Mouse (Mus musculus) forebrain, embryonic 15.5 days (tissue): Measurements from ENCODE around the gene Jag2. TPM values are rescaled to one million over a fixed set of nuclear protein-coding genes. Genes with fewer than 3 reads are reported as not detected.

Source experiments
- ATAC-seq: fragments of 200-750 bp; cut with Nextera tagmentation; replicated peaks from 2 replicates; pipeline ENCODE4 v1.8.0; 2017; ENCODE audit warnings: mild to moderate bottlenecking, moderate TSS enrichment, moderate library complexity
- H3K27ac ChIP-seq: fragments of 300-500 bp; sonication (generic); replicated peaks from 2 replicates; pipeline ENCODE4 v1.5.1; 2015; ENCODE audit warnings: mild to moderate bottlenecking, inconsistent platforms
- H3K27me3 ChIP-seq: fragments of 300-500 bp; sonication (generic); 2 replicates; pipeline ENCODE4 v1.6.1; 2015; ENCODE audit warnings: inconsistent platforms
- H3K36me3 ChIP-seq: fragments of 300-500 bp; sonication (generic); 2 replicates; pipeline ENCODE4 v1.6.1; 2015; ENCODE audit warnings: mild to moderate bottlenecking, inconsistent platforms
- H3K4me1 ChIP-seq: fragments of 300-500 bp; sonication (generic); 2 replicates; pipeline ENCODE4 v1.6.1; 2015; ENCODE audit warnings: inconsistent platforms
- H3K4me2 ChIP-seq: fragments of 300-500 bp; sonication (generic); replicated peaks from 2 replicates; pipeline ENCODE4 v1.6.1; 2015; ENCODE audit warnings: mild to moderate bottlenecking, inconsistent platforms
- H3K4me3 ChIP-seq: fragments of 300-500 bp; sonication (generic); 2 replicates; pipeline ENCODE4 v1.5.1; 2015; ENCODE audit warnings: mild to moderate bottlenecking, inconsistent platforms
- H3K9ac ChIP-seq: fragments of 300-500 bp; sonication (generic); replicated peaks from 2 replicates; pipeline ENCODE4 v1.6.1; 2015; ENCODE audit warnings: mild to moderate bottlenecking, inconsistent platforms
- H3K9me3 ChIP-seq: fragments of 300-500 bp; sonication (generic); 2 replicates; pipeline ENCODE4 v1.6.1; 2016; ENCODE audit warnings: inconsistent platforms
- WGBS: fragments of 180-500 bp; shearing (Covaris S2); methylation state at CpG from one replicate; pipeline ENCODE4 v1.1.7; 2015; ENCODE audit warnings: mixed read lengths; 5-methylcytosine and 5-hydroxymethylcytosine counted together
- polyA plus RNA-seq: library from polyadenylated mRNA; unstranded; fragments of >200 nt; fragmentation: Nextera tagmentation; extraction: Ambion mirVana; gene quantifications from 2 replicates; pipeline ENCODE4 v1.2.1, GENCODE M21; 2015

The Jag2 gene
- 8.3 and 9.1 TPM in 2 replicates for polyA plus RNA-seq

DNA sequence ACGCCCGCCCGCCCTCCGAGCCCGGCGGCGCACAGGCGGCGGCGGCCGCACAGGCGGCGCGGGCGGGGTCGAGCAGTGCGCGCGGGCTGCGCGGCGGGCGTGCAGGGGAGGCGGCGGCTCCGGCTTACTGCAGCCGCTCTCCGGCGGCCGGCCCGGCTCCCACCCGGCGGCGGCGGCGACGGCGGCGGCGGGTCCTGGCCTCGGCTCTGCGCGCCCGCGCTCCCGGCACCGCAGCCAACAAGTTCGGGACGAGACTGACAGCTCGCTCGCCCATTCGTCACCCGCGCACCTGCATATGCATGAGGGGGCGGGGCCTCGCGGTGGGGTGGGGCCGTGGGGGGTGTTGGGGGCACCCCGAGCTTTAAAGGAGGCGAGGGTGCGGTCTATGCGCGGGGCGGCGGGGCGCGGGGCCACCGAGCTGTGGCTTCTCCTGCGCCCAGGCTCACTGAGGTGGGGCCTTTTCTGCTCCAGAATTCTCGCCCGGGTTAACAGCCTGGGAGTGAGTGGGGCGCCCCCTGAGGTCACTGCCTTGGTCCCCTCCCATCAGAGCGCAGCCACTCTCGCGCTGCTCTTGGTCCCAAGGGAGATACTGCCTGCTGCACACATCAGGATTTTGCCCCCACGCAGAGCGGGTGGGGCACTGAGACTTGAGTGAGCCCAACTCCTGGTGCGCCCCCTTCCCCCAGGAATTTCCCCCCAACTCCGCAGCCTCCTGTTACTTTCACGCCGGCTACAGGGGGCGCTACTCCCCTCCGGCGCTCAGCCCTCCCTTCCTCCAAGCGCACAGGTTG, at the start of gene Jag2:
Gene Jag2 (minus strand): TSS at position 215 of the 791 bp plus-strand sequence.
- Histone ChIP-seq H3K4me1 (peaks cover 26% of the 10 kb centered on the region), H3K27me3 (peaks cover 29% of the 10 kb centered on the region; the same call in 1 of the 2 replicates), H3K9ac (peak within 1 kb of the TSS; percentile 68), H3K36me3 (no peaks in the 10 kb centered on the region), H3K9me3 (no peaks in the 10 kb centered on the region), H3K4me3 (peak within 1 kb of the TSS; percentile 75), H3K4me2 (peak within 1 kb of the TSS; percentile 89), H3K27ac (peak within 1 kb of the TSS; percentile 72)
- peak; percentile 55 for ATAC-seq
- WGBS, result under 1% methylated on average over 75 of the region's 85 CpGs

DNA sequence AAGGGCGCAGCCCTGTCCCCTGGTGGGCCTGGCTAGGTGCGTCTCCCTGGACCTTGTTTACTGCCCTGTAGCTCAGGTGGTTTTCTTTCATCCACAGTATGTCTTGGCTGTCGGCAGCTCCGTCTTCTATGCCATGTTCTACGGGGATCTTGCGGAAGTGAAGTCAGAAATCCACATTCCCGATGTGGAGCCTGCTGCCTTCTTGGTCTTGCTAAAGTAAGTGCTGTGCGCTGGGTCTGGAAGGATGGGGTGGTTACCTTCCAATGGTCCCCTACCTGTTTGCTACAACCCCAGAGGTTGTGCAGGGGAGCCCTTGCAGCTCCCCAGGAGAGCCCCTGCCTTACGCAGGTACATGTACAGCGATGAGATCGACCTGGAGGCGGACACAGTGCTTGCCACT, 47.6 kb upstream of the Jag2 start:
- Histone ChIP-seq H3K4me3 (peak overlapping the region; percentile 62), H3K27ac (peak overlapping the region; percentile 94), H3K36me3 (peaks cover 62% of the 10 kb centered on the region), H3K4me2 (peak overlapping the region; percentile 76), H3K9ac (peak overlapping the region; percentile 76), H3K4me1 (peaks cover 24% of the 10 kb centered on the region), H3K27me3 (no peaks in the 10 kb centered on the region), H3K9me3 (no peaks in the 10 kb centered on the region)
- no peak for ATAC-seq
- WGBS, result 41% methylated on average over 12 of the region's 12 CpGs

DNA sequence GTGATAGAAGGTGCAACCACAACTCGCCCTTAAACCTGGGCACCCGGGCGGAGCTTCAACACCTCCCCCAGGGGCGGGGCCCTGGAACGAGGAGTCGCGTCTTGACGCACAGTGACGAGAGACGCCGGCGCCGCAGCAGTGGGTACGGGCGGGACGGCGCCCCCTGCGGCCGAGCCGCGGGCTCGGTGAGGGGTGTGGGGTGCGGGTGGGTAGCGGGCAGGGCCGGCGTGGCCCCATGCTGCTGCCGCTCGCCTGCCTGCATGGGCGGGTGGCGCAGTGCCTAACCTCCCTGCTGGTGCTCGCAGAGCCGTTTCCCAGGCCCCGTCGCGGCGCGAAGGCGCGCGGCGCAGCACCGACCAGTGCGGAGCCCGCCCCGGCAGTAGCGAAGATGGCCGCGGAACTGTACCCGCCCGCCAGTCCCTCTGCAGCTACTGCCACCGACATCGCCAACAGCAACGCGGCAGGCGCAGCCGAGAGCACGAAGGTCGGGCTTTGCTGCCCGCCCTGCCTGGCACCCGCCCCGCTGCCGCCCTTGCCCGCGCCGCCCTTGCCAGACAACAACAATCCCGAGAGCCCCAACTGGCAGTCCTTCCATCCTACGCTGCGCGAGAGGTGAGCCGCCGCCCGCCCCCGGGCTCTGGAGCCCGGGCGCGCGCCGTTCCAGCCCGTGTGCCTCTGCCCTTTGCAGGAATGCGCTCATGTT, 46.9 kb upstream of the Jag2 start, which contains the start of gene Btbd6:
Gene Btbd6 (plus strand): TSS at position 112 of the 703 bp plus-strand sequence.
- ATAC-seq, result peak; percentile 97
- H3K4me3 ChIP-seq, result peak within 1 kb of the TSS; percentile 62
- peak within 1 kb of the TSS; percentile 76 for H3K9ac ChIP-seq
- H3K36me3 ChIP-seq, result peaks cover 66% of the 10 kb centered on the region
- peak within 1 kb of the TSS; percentile 76 for H3K4me2 ChIP-seq
- peak within 1 kb of the TSS; percentile 94 for H3K27ac ChIP-seq
- WGBS, result under 1% methylated on average over 79 of the region's 80 CpGs
- no peaks in the 10 kb centered on the region for H3K9me3 ChIP-seq
- no peaks in the 10 kb centered on the region for H3K27me3 ChIP-seq
- peaks cover 24% of the 10 kb centered on the region for H3K4me1 ChIP-seq

DNA sequence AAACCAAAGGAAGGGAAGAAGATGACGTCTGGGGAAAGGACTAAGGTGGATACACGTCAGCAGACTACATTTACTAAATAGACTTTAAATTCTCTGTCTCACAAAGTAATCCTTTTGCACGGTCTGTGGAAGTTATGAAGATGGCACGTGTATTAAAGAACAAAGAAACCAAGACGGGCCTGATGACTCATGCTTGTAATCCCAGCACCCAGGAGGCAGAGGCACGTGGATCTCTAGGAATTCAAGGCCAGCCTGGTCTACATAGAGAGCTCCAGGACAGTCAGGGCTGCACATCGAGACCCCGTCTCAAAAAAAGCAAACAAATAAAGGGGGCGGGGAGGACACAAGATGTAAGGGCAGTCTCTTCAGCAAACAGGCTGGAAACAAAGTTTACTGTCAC, 45.2 kb upstream of the Jag2 start:
- Histone ChIP-seq H3K9ac (no peak overlapping the region), H3K27me3 (no peaks in the 10 kb centered on the region), H3K4me2 (no peak overlapping the region), H3K4me1 (peaks cover 24% of the 10 kb centered on the region), H3K4me3 (no peak overlapping the region), H3K27ac (no peak overlapping the region), H3K9me3 (no peaks in the 10 kb centered on the region), H3K36me3 (peaks cover 61% of the 10 kb centered on the region)
- no peak for ATAC-seq
- 89% methylated on average over 9 of the region's 9 CpGs for WGBS

DNA sequence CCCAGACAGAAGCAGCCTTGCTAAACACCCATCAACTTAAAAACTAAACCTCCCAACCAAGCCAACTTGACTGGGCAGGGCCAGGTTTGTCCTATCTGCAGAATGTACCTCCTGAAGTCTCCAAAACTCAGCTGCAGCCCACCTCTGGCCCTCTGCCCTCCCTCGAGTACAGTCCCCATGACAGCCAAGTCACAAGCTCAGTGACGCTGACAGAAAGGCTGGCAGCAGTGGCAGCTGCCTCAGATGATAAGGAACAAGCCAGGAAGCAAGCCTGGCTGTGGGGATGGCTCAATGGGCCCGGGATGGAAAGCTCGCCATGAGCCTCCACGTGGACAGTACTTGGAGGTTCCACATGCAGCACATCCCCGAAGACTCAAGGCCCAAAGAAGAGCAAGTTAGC, 40.0 kb upstream of the Jag2 start:
- Histone ChIP-seq H3K27me3 (no peaks in the 10 kb centered on the region), H3K36me3 (peaks cover 87% of the 10 kb centered on the region), H3K9ac (no peak overlapping the region), H3K27ac (no peak overlapping the region), H3K4me1 (no peaks in the 10 kb centered on the region), H3K4me2 (no peak overlapping the region), H3K4me3 (no peak overlapping the region), H3K9me3 (no peaks in the 10 kb centered on the region)
- 90% methylated on average over 6 of the region's 6 CpGs for WGBS
- ATAC-seq, result no peak

DNA sequence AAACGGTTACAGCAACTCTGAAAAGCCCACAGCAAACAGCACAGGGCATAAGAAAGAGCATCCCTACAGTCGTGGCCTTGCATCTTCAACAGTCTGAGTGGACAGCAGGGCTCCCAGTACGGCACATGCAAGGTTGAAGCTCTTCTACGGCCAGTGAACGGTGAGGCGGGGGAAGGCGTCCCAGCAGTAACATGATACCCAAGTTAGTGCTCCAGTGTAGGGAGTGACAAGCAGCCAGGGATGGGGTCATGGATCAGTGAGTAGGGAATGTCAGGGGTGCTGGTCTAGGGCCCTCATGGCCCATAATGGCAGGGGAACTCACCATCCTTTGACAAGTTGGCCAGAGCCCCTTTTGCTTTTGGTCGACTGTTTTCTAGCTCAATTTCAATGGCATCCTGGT, 39.4 kb upstream of the Jag2 start:
- H3K27me3 ChIP-seq, result no peaks in the 10 kb centered on the region
- WGBS, result 86% methylated on average over 8 of the region's 8 CpGs
- H3K4me3 ChIP-seq, result no peak overlapping the region
- H3K9ac ChIP-seq, result no peak overlapping the region
- no peak overlapping the region for H3K27ac ChIP-seq
- no peak overlapping the region for H3K4me2 ChIP-seq
- no peaks in the 10 kb centered on the region for H3K4me1 ChIP-seq
- H3K36me3 ChIP-seq, result peaks cover 93% of the 10 kb centered on the region
- H3K9me3 ChIP-seq, result no peaks in the 10 kb centered on the region
- no peak for ATAC-seq

DNA sequence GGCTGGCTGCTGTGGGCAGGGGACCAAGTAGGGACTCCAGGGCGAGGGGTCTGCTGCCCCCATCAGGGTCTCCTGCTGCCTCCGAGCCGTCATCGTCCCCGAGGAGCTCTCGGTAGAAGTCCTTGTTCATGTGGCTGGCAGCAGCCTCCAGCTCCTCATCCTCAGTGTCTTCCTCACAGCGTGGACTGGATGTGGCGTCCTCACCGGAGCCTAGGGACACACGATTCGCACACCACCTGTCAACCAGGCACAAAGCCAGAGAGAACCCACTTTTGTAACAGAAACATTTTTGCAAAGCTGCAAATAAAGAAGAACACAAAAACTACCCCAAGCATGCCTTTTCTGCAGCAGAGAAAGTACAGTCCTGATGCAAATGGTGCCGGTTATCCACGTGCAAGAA, 36.2 kb upstream of the Jag2 start:
- WGBS, result 83% methylated on average over 13 of the region's 13 CpGs
- no peak overlapping the region for H3K9ac ChIP-seq
- no peak overlapping the region for H3K4me3 ChIP-seq
- peaks cover 97% of the 10 kb centered on the region for H3K36me3 ChIP-seq
- H3K4me1 ChIP-seq, result no peaks in the 10 kb centered on the region
- no peak overlapping the region for H3K27ac ChIP-seq
- H3K27me3 ChIP-seq, result no peaks in the 10 kb centered on the region
- H3K9me3 ChIP-seq, result no peaks in the 10 kb centered on the region
- no peak for ATAC-seq
- H3K4me2 ChIP-seq, result no peak overlapping the region

DNA sequence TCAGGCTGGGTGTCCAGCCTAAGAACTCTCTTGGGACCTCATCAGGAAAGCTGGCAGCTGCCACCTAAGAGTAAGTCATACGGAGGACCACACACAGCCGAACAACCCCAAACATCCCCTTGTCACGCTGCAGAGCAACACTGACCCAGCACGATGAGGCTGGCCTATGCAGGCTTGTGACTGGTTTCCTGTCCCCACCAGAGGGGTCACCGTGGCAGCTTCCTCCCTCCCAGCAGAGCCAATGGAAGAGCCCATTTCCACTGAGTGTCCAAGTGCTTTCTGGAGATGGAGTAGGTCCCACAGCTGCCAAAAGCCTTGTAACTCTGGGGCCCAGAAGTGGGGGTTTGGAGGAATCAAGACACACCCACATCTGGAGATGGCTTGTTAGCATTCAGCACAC, 32.3 kb upstream of the Jag2 start:
- WGBS, result 89% methylated on average over 5 of the region's 5 CpGs
- Histone ChIP-seq H3K4me3 (no peak overlapping the region), H3K9ac (no peak overlapping the region), H3K27ac (no peak overlapping the region), H3K9me3 (no peaks in the 10 kb centered on the region), H3K4me2 (no peak overlapping the region), H3K27me3 (no peaks in the 10 kb centered on the region), H3K4me1 (no peaks in the 10 kb centered on the region), H3K36me3 (peaks cover 75% of the 10 kb centered on the region)
- no peak for ATAC-seq

DNA sequence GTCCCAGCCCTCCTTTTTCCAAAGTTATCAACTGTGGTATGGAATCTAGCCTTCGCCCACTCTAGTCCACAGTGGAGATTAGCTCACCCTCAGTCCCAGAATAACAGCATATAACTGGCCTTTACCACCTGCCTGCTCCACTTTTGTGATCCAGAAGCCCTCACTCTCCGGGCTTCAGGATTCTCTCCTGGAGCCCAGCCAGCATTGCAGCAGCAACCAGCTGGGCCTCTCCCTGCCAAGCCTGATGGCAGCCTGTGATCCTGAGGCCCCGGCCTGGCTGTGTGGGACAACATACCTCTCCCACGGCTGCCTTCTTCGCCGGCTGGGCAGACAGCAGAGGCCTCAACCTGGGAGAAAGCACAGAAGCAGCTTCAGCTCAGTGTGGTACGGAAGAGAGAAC, 31.9 kb upstream of the Jag2 start:
- peaks cover 72% of the 10 kb centered on the region for H3K36me3 ChIP-seq
- H3K4me2 ChIP-seq, result no peak overlapping the region
- H3K4me3 ChIP-seq, result no peak overlapping the region
- no peaks in the 10 kb centered on the region for H3K27me3 ChIP-seq
- no peaks in the 10 kb centered on the region for H3K9me3 ChIP-seq
- H3K4me1 ChIP-seq, result no peaks in the 10 kb centered on the region
- no peak for ATAC-seq
- H3K9ac ChIP-seq, result no peak overlapping the region
- H3K27ac ChIP-seq, result no peak overlapping the region
- 73% methylated on average over 7 of the region's 7 CpGs for WGBS

DNA sequence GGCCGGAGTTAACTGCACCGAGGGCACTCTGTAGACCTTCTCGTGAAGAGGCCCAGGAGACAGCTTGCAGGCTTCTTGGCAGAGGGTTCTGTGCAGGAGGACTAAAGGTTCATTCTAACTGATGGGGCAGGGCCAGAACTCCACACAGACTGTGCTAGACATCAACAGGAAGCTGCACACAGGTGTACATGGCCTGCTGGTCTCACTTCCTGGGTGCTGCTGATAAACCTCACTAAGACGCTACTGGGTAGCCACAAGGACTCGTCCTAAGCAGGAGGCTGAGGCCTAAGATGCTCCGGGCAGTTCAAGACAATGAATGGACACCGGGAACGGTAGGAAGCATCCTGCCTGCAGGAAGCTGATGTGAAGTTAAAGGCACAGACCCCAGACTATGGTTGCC, 29.8 kb upstream of the Jag2 start:
- Histone ChIP-seq H3K4me1 (no peaks in the 10 kb centered on the region), H3K27ac (no peak overlapping the region), H3K27me3 (no peaks in the 10 kb centered on the region), H3K4me3 (no peak overlapping the region), H3K9me3 (no peaks in the 10 kb centered on the region), H3K9ac (no peak overlapping the region), H3K4me2 (no peak overlapping the region), H3K36me3 (peaks cover 55% of the 10 kb centered on the region)
- WGBS, result 86% methylated on average over 8 of the region's 8 CpGs
- no peak for ATAC-seq

DNA sequence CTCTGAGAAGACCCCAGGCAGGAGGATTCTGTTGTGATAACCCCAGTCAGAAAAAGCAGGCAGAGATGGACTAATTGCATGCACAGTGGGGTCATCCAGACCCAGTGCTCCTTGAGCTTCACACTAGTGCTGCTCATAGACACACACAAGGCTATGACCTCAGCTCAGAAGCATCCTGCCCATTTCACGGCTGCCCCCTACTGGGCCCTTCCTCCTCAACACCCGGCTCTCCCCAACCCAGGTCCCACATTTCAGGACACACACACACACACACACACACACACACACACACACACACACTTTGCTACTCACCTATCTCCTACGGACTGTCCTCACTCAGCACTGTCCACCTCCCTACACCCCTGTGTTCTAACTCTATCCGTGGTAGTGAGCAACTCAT, 28.7 kb upstream of the Jag2 start:
- 39% methylated on average over 4 of the region's 4 CpGs for WGBS
- H3K4me3 ChIP-seq, result no peak overlapping the region
- no peaks in the 10 kb centered on the region for H3K27me3 ChIP-seq
- ATAC-seq, result no peak
- H3K27ac ChIP-seq, result no peak overlapping the region
- H3K9me3 ChIP-seq, result no peaks in the 10 kb centered on the region
- no peaks in the 10 kb centered on the region for H3K4me1 ChIP-seq
- no peak overlapping the region for H3K9ac ChIP-seq
- no peak overlapping the region for H3K4me2 ChIP-seq
- peaks cover 44% of the 10 kb centered on the region for H3K36me3 ChIP-seq

DNA sequence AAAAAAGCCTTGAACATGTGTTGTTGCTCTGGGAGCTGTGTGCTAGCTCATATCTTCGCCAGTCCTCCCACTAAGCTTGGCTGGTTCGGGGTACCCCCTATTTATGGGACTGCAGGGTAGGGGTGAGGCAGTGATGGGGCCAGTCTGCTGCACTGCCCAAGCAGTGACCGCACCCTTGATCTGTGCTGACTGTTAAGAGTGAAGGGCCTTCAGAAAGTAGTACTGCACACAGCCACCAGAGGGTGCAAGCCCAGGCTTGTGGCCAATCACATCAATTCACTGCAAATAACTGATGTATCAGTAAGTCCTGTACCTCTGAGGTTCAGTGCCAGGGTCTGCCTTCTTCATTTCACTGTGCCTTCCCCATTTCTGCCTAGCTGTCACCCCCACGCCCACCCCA, 26.2 kb upstream of the Jag2 start:
- WGBS, result 31% methylated on average over 4 of the region's 4 CpGs
- peak; percentile 27 for ATAC-seq
- H3K9me3 ChIP-seq, result no peaks in the 10 kb centered on the region

More for the DNA sequence above, 26.2 kb upstream of the Jag2 start:
- Histone ChIP-seq H3K36me3 (peaks cover 19% of the 10 kb centered on the region), H3K4me1 (peaks cover 6% of the 10 kb centered on the region), H3K9ac (no peak overlapping the region), H3K4me2 (no peak overlapping the region), H3K27me3 (no peaks in the 10 kb centered on the region), H3K4me3 (no peak overlapping the region), H3K27ac (no peak overlapping the region)
